Mouse (Mus musculus) megakaryocyte, adult 5-6 weeks (primary cell): ENCODE measurements at regions not wholly inside any gene's neighbourhood (a gene's known extent, or its start where the extent isn't known, plus 50 kb on each side); places are given as distances from the start of the nearest gene placed in this dataset.
A peak's percentile ranks its signal among the peaks of the same experiment; 100 is the strongest.
"Not testable (repeated sequence)": the region's sequence is repeated elsewhere in the genome, so short reads cannot be mapped to it uniquely, and the experiment has no call there.

ENCODE experiments used
- ATAC-seq: 2 replicates; pipeline ENCODE4 v1.8.0; 2016; ENCODE audit warnings: mild to moderate bottlenecking, inconsistent platforms; ENCODE audit not compliant: poor library complexity, severe bottlenecking

DNA sequence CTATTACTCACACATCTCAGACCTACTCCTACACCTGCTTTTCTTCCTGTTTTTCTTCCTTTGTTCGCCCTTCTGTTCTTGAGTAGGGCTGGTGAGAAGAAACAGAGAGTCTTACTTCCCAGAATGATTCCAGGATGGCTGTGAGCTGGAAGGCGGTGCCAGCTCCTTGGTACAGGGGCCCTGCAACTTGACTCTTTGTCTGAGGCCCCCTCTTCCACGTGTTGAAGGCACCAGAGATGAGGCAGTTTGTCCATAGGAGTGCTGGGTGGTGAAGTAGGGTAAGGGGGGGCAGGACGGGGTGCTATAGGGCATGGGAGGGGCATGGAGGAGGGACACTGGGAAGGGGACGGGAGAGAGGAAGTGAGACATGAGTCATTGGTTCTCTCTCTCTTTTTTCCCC, 60.8 kb downstream of the Dmrta2 start:
- ATAC-seq, result no peak

DNA sequence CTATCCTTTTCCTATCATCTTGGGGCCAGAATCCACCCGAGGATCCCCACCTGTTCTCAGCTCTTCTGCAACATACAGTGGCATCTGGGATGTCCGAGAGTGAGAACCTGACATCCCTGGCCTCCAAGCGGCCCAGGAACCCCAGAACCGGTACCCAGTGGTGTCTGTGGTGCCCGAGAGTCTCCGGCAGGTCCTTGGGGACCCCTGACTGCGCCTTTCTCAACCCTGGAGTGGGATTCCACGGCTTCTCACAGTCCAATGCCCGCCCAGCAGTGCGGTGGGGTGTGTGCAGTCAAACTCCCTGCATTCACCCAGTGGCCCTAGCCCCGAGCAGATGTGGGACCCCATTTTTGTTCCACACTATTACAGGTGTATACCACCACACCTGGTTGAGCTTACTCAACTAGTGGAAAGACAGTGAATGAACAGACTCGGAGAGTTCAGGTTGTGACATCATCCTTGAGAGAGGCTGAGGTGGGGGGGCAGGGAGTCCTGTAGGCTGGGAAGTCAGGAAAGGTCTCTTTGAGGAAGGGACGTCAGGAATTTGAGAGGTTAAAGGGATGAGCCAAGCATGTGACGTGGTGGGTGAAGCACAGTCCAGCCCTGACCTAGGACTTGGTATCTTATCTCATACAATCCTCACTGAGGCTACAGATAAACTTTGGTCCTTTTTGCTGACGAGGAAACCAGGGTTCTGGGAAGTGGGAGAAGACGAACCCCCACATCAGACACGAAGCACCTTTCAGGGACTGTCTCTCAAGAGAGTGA, 67.2 kb downstream of the Dmrta2 start:
- no peak for ATAC-seq

DNA sequence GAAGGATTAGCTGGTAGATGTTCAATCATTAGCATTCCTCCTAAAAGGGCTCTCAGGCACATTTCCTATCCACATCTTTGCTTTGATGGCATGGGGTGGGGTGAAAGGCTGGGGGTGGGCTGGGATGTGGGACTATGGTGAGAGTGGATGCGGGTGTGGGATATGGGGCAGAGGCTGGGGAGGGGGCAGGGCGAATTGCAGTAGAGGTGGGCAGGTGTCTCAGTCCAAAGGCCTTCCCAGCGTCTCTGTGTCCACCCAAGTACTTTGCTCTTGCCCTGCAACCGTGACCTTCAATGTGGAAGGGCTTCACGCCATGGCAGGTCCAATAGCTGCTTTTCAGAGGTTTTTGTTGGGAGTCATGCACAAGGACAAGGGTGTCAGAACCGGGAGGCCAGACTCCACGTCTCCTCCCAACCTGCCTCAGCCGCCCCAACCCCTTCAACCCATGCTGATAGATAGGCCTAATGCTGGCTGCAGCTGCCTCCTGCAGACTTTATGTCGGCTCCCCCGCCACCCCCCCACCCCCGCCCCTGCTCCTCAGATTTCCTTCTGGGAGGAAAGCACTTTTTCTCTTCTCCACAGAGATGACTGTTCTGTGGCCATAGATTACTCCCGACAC, 67.9 kb downstream of the Dmrta2 start:
- no peak for ATAC-seq

DNA sequence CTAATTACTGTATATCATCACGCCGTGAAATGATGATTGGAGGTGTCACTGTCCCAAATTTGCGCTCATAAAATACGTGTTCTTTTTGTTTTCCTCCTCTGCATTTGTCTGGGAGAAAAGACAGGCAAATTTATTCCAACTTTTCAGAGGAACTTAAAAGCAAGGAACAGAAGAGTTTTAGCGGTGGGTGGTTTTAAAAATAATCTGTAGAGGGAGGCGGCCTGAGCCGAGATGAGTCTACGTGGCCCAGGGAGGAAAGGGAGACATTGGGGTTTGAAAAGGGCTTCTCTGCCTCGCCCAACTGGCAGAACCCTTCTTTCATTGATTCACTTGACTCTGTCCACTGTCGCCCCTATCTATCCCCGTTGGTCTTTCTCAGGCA, 68.4 kb downstream of the Dmrta2 start:
- no peak for ATAC-seq

DNA sequence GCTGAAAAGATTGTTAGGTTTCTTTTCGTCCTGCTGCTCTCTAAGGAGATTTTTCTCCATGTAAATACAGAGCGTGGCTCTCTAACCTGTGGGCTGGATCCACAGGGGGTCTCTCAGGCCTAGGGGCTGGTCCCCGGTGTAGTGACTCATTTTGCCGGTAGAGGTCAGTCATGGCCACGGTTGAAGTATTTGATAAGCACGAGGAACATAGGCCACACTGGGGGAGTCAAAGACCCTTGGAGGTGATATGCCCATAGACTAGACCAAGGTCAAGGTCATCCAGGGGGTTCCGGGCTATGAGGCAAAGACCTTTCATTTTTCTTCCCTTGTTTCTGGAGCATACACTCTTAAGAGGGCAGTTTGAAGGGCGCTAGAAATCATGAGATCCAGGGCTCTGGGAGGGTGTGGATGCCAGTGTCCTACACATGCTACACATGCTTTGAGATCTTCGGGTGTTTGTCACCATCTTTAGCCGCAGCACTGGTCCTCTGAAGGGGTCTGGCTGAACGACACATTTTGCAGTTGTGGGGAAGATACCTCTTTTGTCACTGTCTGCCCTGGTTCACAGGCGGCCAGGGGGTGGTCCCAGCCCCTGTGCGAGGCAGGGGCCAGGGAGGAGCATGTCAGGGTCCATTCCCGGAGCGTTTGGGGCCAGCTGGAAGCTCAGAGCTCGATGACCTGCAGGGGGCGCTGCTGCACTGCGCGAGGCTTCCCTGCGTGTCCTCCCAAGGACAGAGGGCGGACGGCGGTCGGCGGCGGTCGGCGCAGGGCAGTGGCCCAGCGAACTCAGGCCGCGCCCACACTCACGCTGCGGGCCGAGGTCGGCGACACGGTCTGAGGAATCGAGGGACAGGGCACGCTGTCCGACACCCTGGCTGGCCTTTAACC, 72.8 kb downstream of the Dmrta2 start:
- peak; percentile 77 for ATAC-seq

DNA sequence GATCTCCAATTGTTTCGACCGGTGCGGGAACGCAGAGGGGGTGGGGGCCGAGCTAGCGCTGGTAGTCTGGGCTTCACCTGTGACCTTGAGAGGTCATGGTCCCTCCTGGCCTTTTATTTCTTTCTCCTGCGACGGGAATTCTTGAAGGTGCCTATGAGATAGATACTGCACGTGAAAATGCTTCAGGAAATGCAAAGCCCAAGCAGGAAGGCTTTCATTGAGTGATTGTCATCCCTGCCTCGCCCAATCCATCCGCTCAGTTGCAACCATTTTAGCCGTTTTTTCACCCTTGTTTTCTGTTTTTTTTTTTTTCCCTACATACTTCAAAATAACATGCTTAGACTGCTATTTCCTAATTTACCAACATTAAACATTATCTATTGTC, 73.4 kb downstream of the Dmrta2 start:
- no peak for ATAC-seq

DNA sequence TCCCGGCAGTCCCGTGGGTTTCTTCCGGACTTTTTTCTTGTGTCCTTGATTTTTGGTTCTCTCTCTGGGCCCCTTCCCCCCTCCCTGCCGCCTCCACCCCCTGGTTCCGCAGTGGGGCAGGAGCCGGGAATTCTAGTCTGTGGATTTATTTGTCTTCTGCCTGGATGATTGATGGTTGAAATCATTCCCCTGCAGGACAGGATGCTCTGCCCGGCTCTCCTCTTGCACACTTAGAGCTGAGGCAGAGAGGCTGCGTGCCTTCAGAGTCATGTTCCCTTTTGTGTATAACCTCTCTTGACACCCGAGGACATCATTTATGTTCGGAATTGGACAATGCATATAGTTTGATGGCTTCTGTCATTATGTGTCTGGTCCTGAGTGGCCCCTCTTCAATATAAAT, 74.0 kb downstream of the Dmrta2 start:
- no peak for ATAC-seq

DNA sequence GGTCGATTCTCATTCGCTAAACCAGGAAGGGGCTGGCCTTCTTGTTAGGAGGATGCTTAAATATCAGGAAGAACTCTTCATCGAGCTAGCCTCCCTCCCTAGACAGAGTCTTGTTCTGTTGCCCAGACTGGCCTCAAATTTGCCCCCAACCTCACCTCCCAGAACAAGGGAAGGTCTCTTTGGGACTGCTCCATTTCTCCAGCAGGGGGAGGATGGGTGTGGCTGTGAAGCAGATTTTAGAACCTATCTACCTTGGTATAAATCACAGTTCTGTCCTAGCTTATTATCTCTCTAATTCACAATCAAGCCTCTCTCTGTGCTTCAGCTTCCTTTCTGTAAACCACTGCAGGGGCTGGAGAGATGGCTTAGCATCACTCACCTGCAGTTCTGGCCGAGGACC, 75.1 kb downstream of the Dmrta2 start:
- no peak for ATAC-seq

DNA sequence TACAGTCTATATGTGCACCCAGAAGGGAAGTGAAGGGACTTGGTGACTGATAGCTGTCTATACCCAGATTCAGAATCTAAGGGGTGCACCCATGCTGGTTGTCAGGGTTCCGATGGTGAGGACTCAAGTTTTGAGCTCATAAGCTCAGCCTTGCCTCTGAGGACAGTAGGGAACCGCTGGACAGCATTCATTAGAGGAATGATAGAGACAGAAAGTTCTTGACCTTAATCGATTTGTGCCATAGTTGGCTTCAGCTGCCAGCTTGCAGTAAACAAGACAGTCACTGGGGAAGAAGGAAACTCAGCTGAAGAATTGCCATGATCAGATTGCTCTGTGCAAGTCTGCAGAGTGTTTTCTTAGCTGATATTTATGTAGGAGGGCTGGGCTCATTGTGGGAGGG, 96.0 kb downstream of the Dmrta2 start:
- ATAC-seq, result no peak

DNA sequence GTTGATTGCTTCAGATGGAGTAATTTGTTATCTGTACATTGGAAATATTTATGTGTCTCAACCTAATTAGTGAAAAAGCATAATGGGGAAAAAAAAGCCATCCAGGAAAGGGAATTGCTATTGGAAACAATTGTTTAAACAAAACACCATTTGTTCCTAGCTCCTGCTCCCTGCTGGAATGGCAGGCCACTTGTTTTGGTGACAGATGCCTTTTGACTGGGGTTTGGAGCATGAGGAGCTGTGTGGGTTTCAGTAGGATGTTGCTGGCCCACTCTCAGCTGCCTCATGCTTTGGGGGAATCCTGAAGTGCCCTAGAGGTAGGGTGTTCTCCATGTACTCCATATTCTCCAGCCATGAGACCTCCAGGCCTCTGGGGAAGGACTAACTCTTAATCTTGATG, 105.5 kb downstream of the Dmrta2 start:
- ATAC-seq, result no peak

DNA sequence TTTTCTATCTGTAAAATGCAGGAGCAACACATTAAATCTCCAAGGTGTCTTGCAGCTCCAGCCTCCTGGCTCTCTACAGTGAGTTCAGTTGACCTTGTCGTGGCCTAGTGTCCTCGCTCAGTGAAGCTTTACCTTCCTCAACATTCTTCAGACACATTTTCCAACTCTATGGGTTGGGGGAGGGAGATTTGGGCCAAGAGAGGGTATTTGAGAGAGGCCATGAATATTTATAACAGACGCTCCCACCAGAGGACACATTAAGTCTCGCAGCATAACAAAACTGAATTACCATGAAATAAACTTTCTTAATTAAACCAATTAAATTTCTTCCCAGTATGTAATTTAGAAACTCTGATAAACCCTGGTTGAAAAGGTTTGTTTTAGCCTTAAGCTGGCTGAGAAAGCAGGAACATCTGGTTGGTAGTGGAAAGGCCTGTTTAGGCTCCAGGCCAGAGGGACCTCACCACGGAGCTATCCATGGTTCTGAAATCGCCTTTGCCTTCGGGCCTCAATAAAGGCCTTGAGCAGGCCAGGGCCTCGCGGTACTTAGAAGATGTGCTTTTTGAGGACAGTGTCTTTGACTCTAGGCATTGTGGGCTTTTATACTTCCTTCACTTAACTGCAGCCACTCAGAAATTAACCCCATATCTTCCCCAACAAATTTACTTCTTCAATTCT, 109.9 kb downstream of the Dmrta2 start:
- no peak for ATAC-seq

DNA sequence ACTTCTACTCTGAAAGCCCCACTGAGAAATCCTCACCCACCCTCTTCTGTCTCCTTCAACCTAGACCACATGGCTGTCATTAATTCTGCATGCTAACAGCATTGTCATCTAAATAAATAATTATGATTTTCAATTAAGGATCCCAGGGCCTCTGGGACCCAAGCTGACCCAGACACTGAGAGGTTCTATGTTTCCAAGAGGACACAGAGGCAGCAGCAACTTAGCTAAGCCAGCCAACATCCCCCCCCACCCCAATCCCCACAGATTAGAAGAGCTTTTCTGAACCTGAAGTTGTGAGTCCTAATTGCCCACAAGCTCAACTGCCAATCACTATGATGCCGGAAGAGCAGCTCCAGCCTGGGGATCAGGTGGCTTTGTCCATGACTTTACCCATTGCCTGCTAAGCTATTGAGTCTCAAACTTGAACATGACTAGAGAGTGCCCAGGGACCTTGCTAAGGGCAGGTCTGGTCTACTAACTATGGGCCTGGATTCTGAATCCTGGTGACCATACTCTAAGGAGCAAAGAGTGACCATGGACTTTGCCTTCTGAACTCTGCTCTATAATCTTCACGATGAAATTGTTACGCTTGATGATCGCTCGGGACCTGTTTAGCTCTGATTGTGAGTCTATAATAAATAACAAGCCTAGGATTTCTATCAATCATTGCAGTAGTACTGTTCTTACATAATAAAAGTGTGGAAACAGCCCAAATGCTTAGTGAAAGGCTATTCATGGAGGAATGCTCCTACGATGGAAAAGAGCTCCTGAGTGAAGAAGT, 115.4 kb downstream of the Dmrta2 start:
- ATAC-seq, result no peak

DNA sequence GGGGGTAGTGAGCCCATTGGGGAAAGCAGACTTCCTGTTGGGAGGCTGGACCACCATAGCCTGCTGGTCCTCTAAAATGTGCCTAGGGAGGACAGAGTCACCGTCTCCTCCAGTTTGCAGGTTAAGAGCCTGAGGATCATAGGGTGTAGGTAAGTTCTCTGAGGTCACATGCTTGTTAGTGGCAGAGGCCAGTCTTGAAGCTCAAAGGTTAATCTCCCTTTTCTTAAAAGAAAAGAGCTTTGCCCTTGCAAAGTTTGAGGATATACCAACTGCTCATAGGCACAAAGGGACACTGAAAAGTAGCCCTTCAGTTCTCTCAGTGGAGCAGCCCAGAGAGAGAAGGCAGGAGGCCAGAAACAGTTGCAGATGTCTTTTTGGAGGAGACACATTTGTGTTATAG, 116.7 kb downstream of the Dmrta2 start:
- no peak for ATAC-seq

DNA sequence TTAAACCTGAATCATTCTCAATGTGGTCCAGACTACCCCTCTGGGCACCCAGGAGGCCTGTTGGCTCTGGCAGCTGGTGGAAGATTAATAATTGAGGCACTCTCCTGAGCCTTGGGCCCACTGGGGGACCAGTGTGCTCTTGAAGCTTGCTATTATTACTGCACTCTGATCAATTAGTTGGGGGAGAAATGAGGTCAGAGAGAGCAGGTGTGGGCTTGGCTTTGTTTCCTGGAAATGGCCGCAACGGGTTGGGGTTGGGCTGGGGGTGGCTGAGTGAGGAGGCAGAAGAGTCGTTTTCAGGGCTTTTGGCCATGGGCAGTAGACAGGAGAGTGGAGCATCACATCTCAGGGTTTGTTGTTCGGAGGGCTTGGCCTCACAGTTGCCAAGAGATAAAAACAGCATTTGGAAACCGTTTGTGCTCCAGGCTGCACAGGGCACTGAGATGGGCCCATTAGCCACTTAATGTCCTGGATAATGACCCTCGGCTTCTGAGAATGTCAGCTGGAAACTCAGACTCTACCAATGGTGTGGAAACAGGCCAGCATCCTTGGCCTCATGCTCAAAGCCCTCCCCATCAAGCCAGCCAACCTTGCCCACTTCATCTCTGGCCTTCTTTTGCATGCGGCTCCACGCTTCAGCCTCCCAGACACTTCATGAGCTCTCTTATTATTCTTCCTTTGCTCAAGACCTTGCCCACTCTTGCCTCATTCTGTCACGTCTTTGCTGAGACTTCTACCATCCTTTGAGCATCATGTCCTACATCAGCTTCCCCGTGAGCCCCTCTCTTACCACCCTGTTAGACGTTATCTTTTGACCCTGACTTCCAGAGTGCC, 118.1 kb downstream of the Dmrta2 start:
- no peak for ATAC-seq

DNA sequence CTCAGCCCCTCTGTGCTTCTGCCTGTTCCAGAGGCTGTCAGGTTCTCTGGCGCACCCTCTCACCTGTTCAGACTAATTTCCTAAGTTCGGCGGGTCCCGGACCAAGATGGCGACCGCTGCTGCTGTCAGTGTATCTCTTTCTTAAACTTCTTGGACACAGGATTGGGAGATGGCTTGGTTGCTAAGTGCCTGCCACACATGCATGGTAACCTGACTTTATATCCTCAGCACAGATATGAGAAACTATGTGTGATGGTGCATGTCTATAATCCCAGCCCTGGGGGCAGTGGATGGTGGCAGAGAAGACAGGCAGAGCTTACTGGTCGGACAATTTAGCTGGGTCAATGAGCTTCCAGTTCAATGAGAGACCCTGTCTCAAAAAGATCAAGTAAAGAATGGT, 126.3 kb downstream of the Dmrta2 start:
- not testable (repeated sequence) for ATAC-seq

DNA sequence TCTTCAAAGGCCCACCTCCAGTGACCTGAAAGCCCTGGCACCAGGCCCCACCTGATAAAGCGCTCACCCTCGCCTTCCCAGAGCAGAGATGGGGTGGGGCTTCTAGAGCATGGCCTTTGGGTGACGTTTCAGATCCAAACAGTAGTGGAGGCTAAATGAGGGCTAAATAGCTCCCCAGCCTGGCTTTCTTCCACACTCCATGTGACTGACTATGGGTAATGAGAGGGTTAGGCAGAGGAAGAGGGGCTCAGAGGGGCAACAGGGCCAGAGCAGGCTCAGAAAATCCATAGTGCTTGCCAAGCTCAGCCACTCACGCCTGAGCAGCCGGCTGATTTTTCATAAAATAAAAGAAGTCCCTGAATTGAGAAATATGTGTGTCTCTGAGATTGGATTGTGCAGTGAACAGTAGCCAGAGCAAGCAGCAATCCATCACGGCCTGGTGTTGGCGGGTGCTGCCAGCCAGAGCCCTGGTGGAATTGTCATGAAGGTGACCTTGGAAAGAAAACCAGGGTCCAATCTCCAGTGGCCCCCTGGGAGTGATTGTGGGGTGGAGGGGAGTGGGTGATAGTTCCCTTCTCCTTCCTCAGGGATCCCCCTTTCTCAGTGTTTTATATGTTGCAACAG, 128.9 kb downstream of the Dmrta2 start:
- ATAC-seq, result no peak

DNA sequence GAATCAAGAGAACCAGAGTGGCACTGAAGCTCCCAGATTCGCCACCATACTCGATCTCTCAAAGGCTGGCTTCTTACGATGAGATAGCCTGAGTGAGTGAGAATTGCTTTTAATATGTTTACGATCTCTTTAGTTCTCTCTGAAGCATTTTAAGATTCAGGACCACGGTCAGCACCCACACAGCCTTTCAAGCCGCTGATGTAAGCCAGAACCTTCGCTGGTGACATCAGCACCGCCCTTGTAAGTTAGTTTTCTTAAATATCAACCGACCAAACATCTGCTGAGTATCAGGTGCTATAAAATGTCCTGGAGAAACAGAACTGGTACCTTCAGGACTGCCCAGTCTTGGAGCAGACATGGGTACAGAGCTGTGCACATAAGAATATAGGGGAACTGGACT, 141.6 kb downstream of the Dmrta2 start:
- no peak for ATAC-seq

DNA sequence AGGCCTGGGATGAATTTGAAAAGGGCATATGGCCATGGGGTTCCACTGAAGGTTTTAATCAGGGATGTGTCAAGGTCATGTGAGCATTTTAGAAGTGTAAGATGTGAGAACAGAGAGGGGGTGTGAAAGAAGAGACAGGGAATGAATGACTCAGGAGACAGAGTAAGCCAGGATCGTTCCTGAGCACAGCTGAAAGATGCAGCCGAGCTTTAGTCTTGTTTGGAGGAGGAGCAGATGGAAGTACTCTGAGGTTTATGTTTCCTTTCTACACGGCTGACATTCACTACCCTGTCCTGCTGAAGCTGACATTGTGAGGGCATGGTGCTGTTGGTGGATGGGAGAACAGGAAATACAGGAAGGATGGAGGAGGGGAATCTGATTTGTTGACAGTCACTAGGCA, 142.0 kb downstream of the Dmrta2 start:
- no peak for ATAC-seq

DNA sequence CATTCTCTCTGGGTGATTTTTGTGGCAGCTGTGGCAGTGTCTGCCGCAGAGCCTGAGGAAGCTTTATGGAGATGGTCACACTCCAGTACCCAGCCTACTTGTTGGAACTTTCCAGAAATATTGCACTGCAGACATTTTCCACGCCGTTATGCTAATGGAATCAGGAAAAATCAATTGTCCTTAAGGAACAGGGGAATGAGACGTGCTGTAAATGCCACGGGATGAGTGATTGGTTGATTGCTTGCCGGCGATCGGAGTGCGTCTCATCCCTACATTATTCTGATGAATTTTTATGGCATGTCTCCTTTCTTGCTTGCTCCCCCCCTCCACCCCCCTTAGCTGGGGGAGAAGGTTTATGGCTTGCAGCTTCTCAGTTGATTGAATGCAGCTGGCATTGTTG, 142.9 kb downstream of the Dmrta2 start:
- no peak for ATAC-seq
